Mouse (Mus musculus) C2C12 (cell line): ENCODE results near the gene E2f3.

ENCODE experiments used
- CEBPB ChIP-seq: IDR thresholded peaks from one replicate; pipeline ENCODE4 v1.6.1; 2011; ENCODE audit warnings: low read depth, mild to moderate bottlenecking, control low read depth, moderate library complexity
- CTCF ChIP-seq: IDR thresholded peaks from one replicate; pipeline ENCODE4 v1.5.1; 2011; ENCODE audit not compliant: control insufficient read depth, insufficient read depth, insufficient read length
- FOSL1 ChIP-seq: IDR thresholded peaks from one replicate; pipeline ENCODE4 v1.8.0; 2011; ENCODE audit warnings: mild to moderate bottlenecking, low read length; ENCODE audit not compliant: poor library complexity, insufficient read depth, severe bottlenecking
- MAX ChIP-seq: IDR thresholded peaks from one replicate; pipeline ENCODE4 v1.6.1; 2011; ENCODE audit warnings: mild to moderate bottlenecking, control low read depth

DNA sequence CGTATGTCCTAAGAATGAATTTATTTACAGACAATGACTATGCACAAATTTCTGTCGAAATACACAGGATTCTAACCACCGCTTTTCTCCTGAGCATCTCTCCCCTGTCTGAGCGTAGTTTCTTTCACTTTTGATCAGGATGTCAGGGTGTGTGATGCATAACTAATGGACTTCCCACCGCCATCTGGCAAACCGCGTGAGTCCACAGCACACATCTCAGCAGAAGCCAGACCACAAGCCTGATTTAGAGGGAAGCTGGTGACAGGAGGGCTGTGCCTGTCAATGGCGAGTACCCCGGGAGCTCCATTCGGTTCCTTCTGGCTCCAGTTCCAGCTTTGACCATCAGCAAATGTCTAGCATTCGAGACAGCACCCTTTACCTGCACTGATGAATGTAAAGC lies 17.3 kb upstream of the E2f3 start:
- no peak for TF ChIP-seq CTCF
- TF ChIP-seq CEBPB, result no peak
- TF ChIP-seq MAX, result no peak
- no peak for TF ChIP-seq FOSL1
